Mouse (Mus musculus) kidney, embryonic 16.5 days (tissue): ENCODE results near the gene C1qtnf7. TPM values are rescaled to one million over a fixed set of nuclear protein-coding genes. Genes with fewer than 3 reads are reported as not detected.
A peak's percentile ranks its signal among the peaks of the same experiment; 100 is the strongest.

Source experiments
- ATAC-seq: fragments of 200-750 bp; cut with Nextera tagmentation; 2 replicates; pipeline ENCODE4 v1.8.0; 2017; ENCODE audit warnings: moderate TSS enrichment; ENCODE audit not compliant: low FRiP score, low TSS enrichment
- H3K27ac ChIP-seq: fragments of 300-500 bp; sonication (generic); 2 replicates; pipeline ENCODE4 v1.5.1; 2014; ENCODE audit warnings: low read length
- H3K27me3 ChIP-seq: fragments of 300-500 bp; sonication (generic); 2 replicates; pipeline ENCODE4 v1.6.1; 2014; ENCODE audit warnings: low read length, control low read depth, mixed read lengths; ENCODE audit not compliant: insufficient read depth
- H3K36me3 ChIP-seq: fragments of 300-500 bp; sonication (generic); 2 replicates; pipeline ENCODE4 v1.6.1; 2014; ENCODE audit warnings: low read length, control low read depth, mixed read lengths; ENCODE audit not compliant: insufficient read depth
- H3K4me1 ChIP-seq: fragments of 300-500 bp; sonication (generic); 2 replicates; pipeline ENCODE4 v1.6.1; 2014; ENCODE audit warnings: low read length, control low read depth, mixed read lengths; ENCODE audit not compliant: insufficient read depth
- H3K4me2 ChIP-seq: fragments of 300-500 bp; sonication (generic); replicated peaks from 2 replicates; pipeline ENCODE4 v1.6.1; 2014; ENCODE audit warnings: low read depth, low read length
- H3K4me3 ChIP-seq: fragments of 300-500 bp; sonication (generic); 2 replicates; pipeline ENCODE4 v1.5.1; 2014; ENCODE audit warnings: mild to moderate bottlenecking, low read length
- H3K9ac ChIP-seq: fragments of 300-500 bp; sonication (generic); replicated peaks from 2 replicates; pipeline ENCODE4 v1.6.1; 2014; ENCODE audit warnings: low read length
- H3K9me3 ChIP-seq: fragments of 300-500 bp; sonication (generic); 2 replicates; pipeline ENCODE4 v1.6.1; 2016; ENCODE audit warnings: low read length, control low read depth
- WGBS: fragments of 180-500 bp; shearing (Covaris S2); extraction: QIAGEN DNeasy Blood & Tissue Kit; methylation state at CpG from one replicate; pipeline ENCODE4 v1.1.7; 2014; 5-methylcytosine and 5-hydroxymethylcytosine counted together
- polyA plus RNA-seq: library from polyadenylated mRNA; unstranded; fragments of >200 nt; fragmentation: Nextera tagmentation; extraction: Ambion mirVana; gene quantifications from 2 replicates; pipeline ENCODE4 v1.2.1, GENCODE M21; 2015

The C1qtnf7 gene
- polyA plus RNA-seq, 1 experiment from 2014 or later, result 8.5 TPM

DNA sequence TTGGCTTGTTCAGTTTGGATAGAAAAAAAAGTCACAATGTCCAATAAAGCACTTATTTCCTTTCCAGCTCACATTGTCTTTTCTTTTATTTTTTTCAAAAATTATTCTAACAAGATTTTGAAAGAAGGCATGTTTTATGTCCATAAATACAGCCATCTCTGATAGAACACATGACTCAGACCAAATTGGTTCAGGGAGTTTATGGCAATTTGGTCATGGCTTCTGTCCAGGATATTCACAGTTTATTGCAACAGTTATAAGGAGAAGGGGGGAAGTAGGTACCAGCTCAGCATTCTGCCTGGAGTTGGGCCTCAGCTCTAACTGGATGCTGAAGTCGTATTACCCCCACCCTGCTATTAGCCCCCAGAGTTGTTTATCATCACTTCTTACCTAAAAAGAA lies 15.5 kb downstream of the C1qtnf7 start:
- Histone ChIP-seq H3K27ac (no peak overlapping the region), H3K27me3 (no peaks in the 10 kb centered on the region), H3K36me3 (no peaks in the 10 kb centered on the region), H3K4me1 (peaks cover 22% of the 10 kb centered on the region), H3K9me3 (no peaks in the 10 kb centered on the region), H3K4me2 (no peak overlapping the region), H3K4me3 (no peak overlapping the region), H3K9ac (no peak overlapping the region)
- no peak for ATAC-seq
- 86% methylated on average over 1 of the region's 1 CpGs for WGBS

DNA sequence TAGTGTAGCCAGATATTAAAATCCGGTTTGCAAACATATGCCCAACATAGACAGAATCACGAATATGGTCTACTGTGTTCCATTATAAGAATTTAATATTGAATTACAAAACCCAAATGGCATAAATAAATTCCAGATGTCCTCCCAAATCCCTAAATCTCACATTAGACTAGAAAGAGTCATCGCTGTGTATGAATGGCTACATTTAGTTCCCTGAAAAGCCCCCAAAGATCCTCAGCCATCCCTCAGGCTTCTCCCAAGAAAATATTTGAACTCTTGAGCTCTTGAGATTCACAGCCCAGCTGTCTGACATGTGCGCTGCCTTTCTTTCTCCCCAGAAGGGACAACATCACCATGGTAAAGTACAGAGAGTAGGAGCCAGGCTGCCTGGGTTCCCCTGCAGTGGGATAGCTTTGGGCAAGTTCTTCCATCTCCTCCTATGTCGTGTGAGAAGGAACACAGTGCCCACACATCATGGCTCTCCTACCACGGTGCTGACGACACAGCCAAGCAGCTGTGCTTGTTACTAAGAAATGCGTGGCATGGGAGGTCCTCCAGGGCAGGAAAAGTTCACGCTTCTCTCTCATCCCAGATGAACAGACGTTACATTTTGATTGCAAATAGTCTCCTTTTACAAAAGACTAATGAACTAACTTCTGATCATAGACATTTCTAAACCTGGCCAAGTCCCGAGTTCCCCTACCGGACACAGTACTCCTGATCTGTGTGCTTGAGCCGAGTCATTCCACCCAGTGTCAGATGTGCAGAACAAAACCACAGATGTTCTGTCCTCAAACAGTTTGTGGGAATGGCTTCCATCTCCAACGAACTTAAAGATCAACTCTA lies 23.2 kb downstream of the C1qtnf7 start:
- Histone ChIP-seq H3K36me3 (no peaks in the 10 kb centered on the region), H3K4me3 (no peak overlapping the region), H3K9ac (no peak overlapping the region), H3K4me1 (no peaks in the 10 kb centered on the region), H3K4me2 (no peak overlapping the region), H3K9me3 (no peaks in the 10 kb centered on the region), H3K27me3 (no peaks in the 10 kb centered on the region), H3K27ac (no peak overlapping the region)
- no peak for ATAC-seq
- WGBS, result 75% methylated on average over 14 of the region's 14 CpGs

GRCm38 (mm10) chr5:43539168-43539516 lies 23.8 kb downstream of the C1qtnf7 start:
- Histone ChIP-seq H3K9ac (no peak overlapping the region), H3K36me3 (no peaks in the 10 kb centered on the region), H3K27ac (no peak overlapping the region), H3K4me2 (no peak overlapping the region), H3K27me3 (no peaks in the 10 kb centered on the region), H3K9me3 (no peaks in the 10 kb centered on the region), H3K4me3 (no peak overlapping the region), H3K4me1 (no peaks in the 10 kb centered on the region)
- ATAC-seq, result no peak
- WGBS, result 30% methylated on average over 3 of the region's 3 CpGs

DNA sequence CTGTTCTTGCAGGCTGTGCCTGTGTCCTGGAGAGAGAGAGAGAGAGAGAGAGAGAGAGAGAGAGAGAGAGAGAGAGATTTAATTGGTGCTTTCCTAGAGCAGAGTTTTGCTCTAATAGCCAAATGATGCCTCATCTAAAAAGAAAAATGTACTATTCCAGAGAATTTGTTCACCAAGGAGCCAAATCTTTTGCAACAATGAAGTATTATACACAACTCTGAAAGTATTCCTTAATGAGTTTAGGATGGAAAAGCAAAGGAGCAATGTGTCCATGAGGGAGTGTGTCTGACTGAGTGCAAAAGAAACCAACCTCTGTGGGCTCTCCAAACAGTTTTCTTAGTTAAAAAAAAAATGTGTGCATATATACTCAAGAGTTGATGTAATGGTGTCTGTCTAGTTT lies 24.5 kb downstream of the C1qtnf7 start:
- H3K36me3 ChIP-seq, result no peaks in the 10 kb centered on the region
- no peak for ATAC-seq
- no peaks in the 10 kb centered on the region for H3K4me1 ChIP-seq
- H3K9ac ChIP-seq, result no peak overlapping the region
- H3K27ac ChIP-seq, result no peak overlapping the region
- no peak overlapping the region for H3K4me2 ChIP-seq
- H3K4me3 ChIP-seq, result no peak overlapping the region
- peaks cover 4% of the 10 kb centered on the region; the same call in 1 of the 2 replicates for H3K9me3 ChIP-seq
- no peaks in the 10 kb centered on the region for H3K27me3 ChIP-seq

- no peak overlapping the region for H3K9ac ChIP-seq
- no peaks in the 10 kb centered on the region for H3K4me1 ChIP-seq
- peaks cover 4% of the 10 kb centered on the region; the same call in 1 of the 2 replicates for H3K9me3 ChIP-seq
- no peak overlapping the region for H3K4me3 ChIP-seq
- WGBS, result 84% methylated on average over 5 of the region's 5 CpGs
- H3K36me3 ChIP-seq, result no peaks in the 10 kb centered on the region
- ATAC-seq, result no peak
- no peak overlapping the region for H3K27ac ChIP-seq
- H3K27me3 ChIP-seq, result no peaks in the 10 kb centered on the region
- no peak overlapping the region for H3K4me2 ChIP-seq
These were observed 26.2 kb downstream of the C1qtnf7 start for GRCm38 (mm10) chr5:43541492-43541891.

- WGBS, result 38% methylated on average over 7 of the region's 7 CpGs
- ATAC-seq, result no peak
These were observed 27.0 kb downstream of the C1qtnf7 start for GRCm38 (mm10) chr5:43542246-43542845.

DNA sequence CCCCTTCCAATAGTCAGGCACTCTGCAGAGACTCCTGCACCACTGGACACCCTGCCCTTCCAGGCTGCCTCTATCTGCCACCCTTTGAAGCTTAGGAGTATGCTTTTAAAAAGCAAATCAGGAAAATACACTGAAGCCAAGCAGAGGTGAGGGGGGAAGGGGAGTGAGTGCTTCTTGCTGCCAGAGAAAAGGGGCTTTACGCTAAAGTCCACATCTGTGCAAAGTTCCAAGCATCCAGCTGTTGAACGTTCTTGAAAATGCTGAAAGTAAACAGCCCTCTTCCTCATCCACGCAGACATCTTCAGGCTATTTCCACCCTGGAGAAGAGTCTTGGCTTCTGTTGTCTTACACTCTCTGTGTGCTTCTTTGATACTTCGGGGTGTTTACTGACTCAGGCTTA lies 34.6 kb downstream of the C1qtnf7 start:
- no peaks in the 10 kb centered on the region for H3K9me3 ChIP-seq
- no peak overlapping the region for H3K4me2 ChIP-seq
- whole genome bisulfite sequencing, result 39% methylated on average over 4 of the region's 4 CpGs
- no peaks in the 10 kb centered on the region for H3K27me3 ChIP-seq
- H3K4me3 ChIP-seq, result no peak overlapping the region
- ATAC-seq, result no peak
- H3K36me3 ChIP-seq, result no peaks in the 10 kb centered on the region
- H3K4me1 ChIP-seq, result peaks cover 26% of the 10 kb centered on the region
- 0 out of 2 replicates have a peak overlapping the region, but pooled peaks have one; percentile 24 for H3K9ac ChIP-seq
- peak overlapping the region; percentile 68 for H3K27ac ChIP-seq

More at GRCm38 (mm10) chr5:43542246-43542845, 27.0 kb downstream of the C1qtnf7 start:
- Histone ChIP-seq H3K9ac (no peak overlapping the region), H3K27ac (no peak overlapping the region), H3K4me1 (no peaks in the 10 kb centered on the region), H3K4me2 (no peak overlapping the region), H3K36me3 (no peaks in the 10 kb centered on the region), H3K27me3 (no peaks in the 10 kb centered on the region), H3K4me3 (no peak overlapping the region), H3K9me3 (peaks cover 4% of the 10 kb centered on the region; the same call in 1 of the 2 replicates)

GRCm38 (mm10) chr5:43550444-43550843 lies 35.1 kb downstream of the C1qtnf7 start:
- H3K36me3 ChIP-seq, result no peaks in the 10 kb centered on the region
- H3K27ac ChIP-seq, result peak overlapping the region; percentile 68
- H3K4me3 ChIP-seq, result no peak overlapping the region
- no peak overlapping the region for H3K4me2 ChIP-seq
- 0 out of 2 replicates have a peak overlapping the region, but pooled peaks have one; percentile 24 for H3K9ac ChIP-seq
- no peaks in the 10 kb centered on the region for H3K9me3 ChIP-seq
- ATAC-seq, result peak; percentile 50
- peaks cover 30% of the 10 kb centered on the region for H3K4me1 ChIP-seq
- no peaks in the 10 kb centered on the region for H3K27me3 ChIP-seq
- WGBS, result 28% methylated on average over 4 of the region's 4 CpGs

DNA sequence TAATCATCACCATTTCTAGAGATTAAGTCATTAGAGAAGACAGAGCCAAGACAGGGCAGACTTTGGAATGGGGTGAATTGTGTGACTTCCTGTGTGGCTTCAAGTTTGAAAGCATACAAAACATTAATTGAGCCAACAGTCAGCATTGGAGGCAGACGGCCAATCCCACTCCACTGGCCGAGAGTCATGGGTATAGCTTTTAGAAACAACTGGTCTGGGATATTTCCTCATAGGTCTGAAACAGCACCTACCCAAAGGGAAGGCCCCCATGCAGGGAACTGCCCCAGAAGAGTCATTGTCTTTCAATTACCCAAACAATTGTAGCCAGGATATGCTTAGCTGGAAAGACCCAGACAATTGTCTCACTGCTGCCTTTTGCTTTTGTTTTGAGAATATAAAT lies 39.5 kb downstream of the C1qtnf7 start:
- H3K9ac ChIP-seq, result no peak overlapping the region
- no peak overlapping the region for H3K4me2 ChIP-seq
- peaks cover 26% of the 10 kb centered on the region for H3K4me1 ChIP-seq
- peak; percentile 25; the same call in 1 of the 2 replicates for ATAC-seq
- H3K4me3 ChIP-seq, result no peak overlapping the region
- H3K27me3 ChIP-seq, result no peaks in the 10 kb centered on the region
- H3K27ac ChIP-seq, result peak overlapping the region; percentile 63; the same call in 1 of the 2 replicates
- no peaks in the 10 kb centered on the region for H3K9me3 ChIP-seq
- 33% methylated on average over 2 of the region's 2 CpGs for WGBS
- H3K36me3 ChIP-seq, result no peaks in the 10 kb centered on the region

DNA sequence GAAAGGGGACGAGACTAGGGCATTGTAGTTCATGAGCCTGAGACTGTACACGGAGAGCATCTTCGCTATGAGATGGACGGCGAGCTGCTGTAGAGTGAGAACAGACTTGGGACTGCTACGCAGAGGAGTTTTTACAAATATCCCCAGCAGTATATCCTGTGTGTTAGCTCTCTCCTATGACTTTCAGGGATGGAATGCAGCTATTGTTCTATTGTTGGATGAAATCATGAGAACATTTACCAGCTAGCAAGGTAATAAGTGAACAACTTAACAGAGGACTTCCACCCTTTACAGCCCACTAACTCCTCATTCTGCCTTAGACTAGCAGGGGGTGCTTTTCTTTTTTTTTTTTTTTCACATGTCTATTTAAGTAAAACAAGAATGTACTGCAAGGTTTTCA lies 40.1 kb downstream of the C1qtnf7 start:
- Histone ChIP-seq H3K4me1 (peaks cover 20% of the 10 kb centered on the region), H3K27ac (peak overlapping the region; percentile 63)
- peak; percentile 81 for ATAC-seq

More for the DNA sequence above, 40.1 kb downstream of the C1qtnf7 start:
- H3K27me3 ChIP-seq, result no peaks in the 10 kb centered on the region
- H3K36me3 ChIP-seq, result no peaks in the 10 kb centered on the region
- H3K9me3 ChIP-seq, result no peaks in the 10 kb centered on the region
- no peak overlapping the region for H3K4me3 ChIP-seq
- WGBS, result 73% methylated on average over 6 of the region's 6 CpGs
- no peak overlapping the region for H3K9ac ChIP-seq
- no peak overlapping the region for H3K4me2 ChIP-seq
